Mouse (Mus musculus) adipose tissue, adult 10 weeks (tissue): ENCODE results near the gene Tlr9. TPM values are rescaled to one million over a fixed set of nuclear protein-coding genes. Genes with fewer than 3 reads are reported as not detected.

Experiments
- polyA plus RNA-seq: library from polyadenylated mRNA; stranded (reverse); fragments of 350-450 nt; fragmentation: Illumina TruSeq; extraction: RNeasy Lipid Tissue Mini Kit (QIAGEN cat#74804); gene quantifications from one replicate; pipeline ENCODE4 v1.2.3, GENCODE M21; 2014; ENCODE audit warnings: low read depth, low replicate concordance

Gene Tlr9
- polyA plus RNA-seq: 1.6 TPM

GRCm38 (mm10) chr9:106222261-106222851 is at the start of gene Tlr9:
Gene Tlr9 (plus strand): TSS chr9:106222598.

GRCm38 (mm10) chr9:106199535-106200272 is 22.7 kb upstream of the Tlr9 start, which contains the start of gene Ppm1m:
Gene Ppm1m (minus strand): TSS chr9:106199746.

GRCm38 (mm10) chr9:106202819-106203636 is 19.4 kb upstream of the Tlr9 start, which contains the start of gene Twf2:
Gene Twf2 (plus strand): TSS chr9:106203108.

Other genes starting within 250 kb of the Tlr9 start
- 57.0 TPM for gene Col6a4, start 125.8 kb upstream of the Tlr9 start, polyA plus RNA-seq
- 4.1 TPM for gene Glyctk, start 64.5 kb upstream of the Tlr9 start, polyA plus RNA-seq
- 43.9 TPM for gene Wdr82, start 51.7 kb upstream of the Tlr9 start, polyA plus RNA-seq
- 66.7 TPM for gene Ppm1m, start 22.9 kb upstream of the Tlr9 start, polyA plus RNA-seq
- gene Twf2, start 19.5 kb upstream of the Tlr9 start, polyA plus RNA-seq: 29.0 TPM
- 233 TPM for gene Alas1, start 26.1 kb downstream of the Tlr9 start, polyA plus RNA-seq
- 3.4 TPM for gene Poc1a, start 58.5 kb downstream of the Tlr9 start, polyA plus RNA-seq
- 16.6 TPM for gene Dusp7, start 146.0 kb downstream of the Tlr9 start, polyA plus RNA-seq
- gene Rpl29, start 206.9 kb downstream of the Tlr9 start, polyA plus RNA-seq: 770 TPM
- 14.4 TPM for gene Acy1, start 215.7 kb downstream of the Tlr9 start, polyA plus RNA-seq
- gene Abhd14b, start 224.9 kb downstream of the Tlr9 start, polyA plus RNA-seq: 105 TPM
- gene Abhd14a, start 225.1 kb downstream of the Tlr9 start, polyA plus RNA-seq: 19.6 TPM
- gene Pcbp4, start 230.7 kb downstream of the Tlr9 start, polyA plus RNA-seq: 25.9 TPM
- 0.60 TPM for gene Gpr62, start 243.3 kb downstream of the Tlr9 start, polyA plus RNA-seq